13 mouse cellular contexts compared by ENCODE assay signal in the genomic region with DNA sequence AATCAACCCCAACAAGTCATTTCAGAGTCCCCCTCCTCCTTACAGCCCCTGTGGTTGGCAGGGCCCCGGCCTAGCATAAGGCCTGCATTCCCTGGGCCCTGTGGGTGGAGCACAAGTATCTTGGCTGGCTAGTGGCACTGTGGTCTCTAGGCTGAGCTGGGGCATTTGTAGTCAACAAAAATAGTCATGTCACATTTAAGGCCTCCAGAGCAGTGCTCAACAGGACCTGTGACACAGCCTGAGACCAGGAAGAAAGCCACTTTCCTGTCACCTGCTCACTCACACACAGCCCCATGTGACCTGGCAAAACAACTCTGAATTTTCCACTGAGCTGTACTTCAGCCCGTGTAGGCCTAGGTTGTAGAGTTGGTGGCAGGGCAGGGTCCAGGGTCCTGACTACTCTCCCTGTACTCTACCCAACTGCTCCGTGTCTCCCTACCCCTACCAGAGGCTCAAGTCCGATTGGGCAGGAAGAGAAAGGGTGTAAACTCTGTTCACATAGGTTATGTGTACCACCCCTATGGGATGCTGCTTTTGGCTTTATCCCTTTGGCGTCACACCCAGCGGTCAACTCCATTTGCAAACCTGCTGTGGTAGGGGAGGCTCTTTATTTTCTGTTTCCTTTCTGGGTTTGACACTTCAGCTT. TPM values are rescaled to one million over a fixed set of nuclear protein-coding genes. Genes with fewer than 3 reads are reported as not detected.
DNase-seq lines count a peak whose midpoint lies in the region; ATAC-seq lines count a peak whose summit lies in the region.
"Had no signal": no experiment of that assay in that cellular context is flagged by ENCODE, and none has a peak within 500 bp of the region (broad histone marks: within the 10 kb centered on the region; RNA-seq: fewer than 3 reads in every experiment).

No protein-coding gene starts in this region.

- H3K36me3 ChIP-seq in splenic B cell, adult 2 months (ENCODE audit: control insufficient read depth, insufficient read depth, low read length, poor library complexity, severe bottlenecking), result no peaks in the 10 kb centered on the region
- no peaks in the 10 kb centered on the region for H3K36me3 ChIP-seq in forebrain, embryonic 16.5 days (ENCODE audit: control insufficient read depth, insufficient read depth)

- DNase-seq in heart, adult 11 months, result peak; percentile 96
- no peak for DNase-seq in heart, postnatal 25 days (ENCODE audit: low spot score)
- DNase-seq in spleen, postnatal 36 days (ENCODE audit: low spot score in 2 of 2), result peak; percentile 63 to 70
- no peak for DNase-seq in spleen, postnatal 14 days (ENCODE audit: low spot score in 2 of 2)
- DNase-seq in heart, postnatal 10 days, result peak; percentile 39 to 55
- peak; percentile 90 for DNase-seq in splenic B cell, adult 2 months (ENCODE audit: low read depth, low spot score)
- DNase-seq: cerebellum, adult 9-10 months; lung, adult 2 months; right cerebral cortex, postnatal 25 days had no signal

- H3K4me3 ChIP-seq in forebrain, embryonic 16.5 days (replicated peaks; ENCODE audit: low read length), result no peak overlapping the region

- H3K9me3 ChIP-seq in forebrain, embryonic 16.5 days (ENCODE audit: control insufficient read depth, low read length), result no peaks in the 10 kb centered on the region

- H3K4me2 ChIP-seq in forebrain, embryonic 16.5 days (ENCODE audit: low read length), result no peak overlapping the region

- ATAC-seq in forebrain, embryonic 16.5 days, result no peak
- no peak for ATAC-seq in erythroblast, adult 5-6 weeks (replicated peaks; ENCODE audit: low FRiP score, poor library complexity, severe bottlenecking)

- H3K4me1 ChIP-seq in forebrain, embryonic 16.5 days (replicated peaks; ENCODE audit: control insufficient read depth, insufficient read depth, low read length), result no peaks in the 10 kb centered on the region

- 75% methylated on average over 6 of the region's 6 CpGs for WGBS in forebrain, embryonic 16.5 days

- no peaks in the 10 kb centered on the region for H3K27me3 ChIP-seq in splenic B cell, adult 2 months (ENCODE audit: control insufficient read depth, insufficient read depth, low read length, poor library complexity, severe bottlenecking)
- H3K27me3 ChIP-seq in forebrain, embryonic 16.5 days (replicated peaks; ENCODE audit: control insufficient read depth, insufficient read depth, low read length), result no peaks in the 10 kb centered on the region

- intact Hi-C loops in heart, postnatal 25 days (cut with DNase I), result no loop called here
- intact Hi-C loops in heart, postnatal 10 days (cut with DNase I), result no loop called here

- H3K9ac ChIP-seq in forebrain, embryonic 16.5 days (replicated peaks; ENCODE audit: low read depth, low read length), result no peak overlapping the region

- H3K27ac ChIP-seq in forebrain, embryonic 16.5 days (ENCODE audit: low read length), result no peak overlapping the region

RNA-seq across cellular contexts. Expression of gene Laptm5, which starts 13.0 kb away (rescaled TPM):
- total RNA-seq in heart, postnatal 25 days (2021), result 10 to 100 TPM; 17.8 to 18.4 TPM
- total RNA-seq in heart, postnatal 10 days (2021), result 10 to 100 TPM; 13.9 to 16.9 TPM
- 18.5 and 23.4 TPM in 2 replicates for polyA plus RNA-seq in forebrain, embryonic 16.5 days (2015; fragmentation: Nextera tagmentation; extraction: Ambion mirVana)
- total RNA-seq in erythroblast, adult 5-6 weeks (2015; ENCODE audit: low replicate concordance), result 171 and 179 TPM in 2 replicates
- 42.5 and 62.7 TPM in 2 replicates for total RNA-seq in erythroblast, adult 5-6 weeks (2017; ENCODE audit: low replicate concordance)

RNA-seq across cellular contexts. Expression of gene Matn1, which starts 44.3 kb away (rescaled TPM):
- not detected for total RNA-seq in heart, postnatal 25 days (2021)
- total RNA-seq in heart, postnatal 10 days (2021), result not detected
- 3.3 TPM in 1 of 2 replicates, not detected in the other for polyA plus RNA-seq in forebrain, embryonic 16.5 days (2015; fragmentation: Nextera tagmentation; extraction: Ambion mirVana)
- not detected in 2 replicates for total RNA-seq in erythroblast, adult 5-6 weeks (2015; ENCODE audit: low replicate concordance)
- total RNA-seq in erythroblast, adult 5-6 weeks (2017; ENCODE audit: low replicate concordance), result not detected in 2 replicates
- polyA plus RNA-seq: C2C12; gonadal fat pad, adult 2 months had no signal

Comparison
In these comparisons a context has a peak if more than half of its experiments do, and no peak if none do; other contexts are left out.
1. DNase-seq: peak in heart, adult 11 months (single experiment), spleen, postnatal 36 days (2 of 2), heart, postnatal 10 days (2 of 2) and splenic B cell, adult 2 months (single experiment); none in heart, postnatal 25 days (single experiment) and spleen, postnatal 14 days (0 of 2).